Mouse (Mus musculus): ENCODE data around the gene Ptpn6.

Ptpn6 gene

GRCm38 (mm10) chr6:124738511-124739023 lies at the start of gene Ptpn6:
Gene Ptpn6, minus strand, starts transcription at chr6:124738714.
- no peak for DNase-seq (ENCODE audit: low spot score in 2 of 2)

GRCm38 (mm10) chr6:124787722-124788121 lies 49.2 kb upstream of the Ptpn6 start:
- DNase-seq (ENCODE audit: low spot score in 2 of 2), result no peak

- DNase-seq (ENCODE audit: low spot score in 2 of 2), result no peak
Measured at GRCm38 (mm10) chr6:124786756-124787420, 48.4 kb upstream of the Ptpn6 start.

GRCm38 (mm10) chr6:124782436-124782835 lies 43.9 kb upstream of the Ptpn6 start:
- no peak for DNase-seq (ENCODE audit: low spot score in 2 of 2)

- DNase-seq (ENCODE audit: low spot score in 2 of 2), result no peak
Measured at GRCm38 (mm10) chr6:124780917-124781316, 42.4 kb upstream of the Ptpn6 start.

- no peak for DNase-seq (ENCODE audit: low spot score in 2 of 2)
Measured at GRCm38 (mm10) chr6:124779984-124780416, 41.5 kb upstream of the Ptpn6 start.

GRCm38 (mm10) chr6:124779222-124779983 lies 40.9 kb upstream of the Ptpn6 start, which contains the start of gene Lrrc23:
Gene Lrrc23, minus strand, starts transcription at chr6:124779727.
- peak in 1 of 2 experiments; percentile 40 for DNase-seq (ENCODE audit: low spot score in 2 of 2)

GRCm38 (mm10) chr6:124770511-124770910 lies 32.0 kb upstream of the Ptpn6 start:
- DNase-seq (ENCODE audit: low spot score in 2 of 2), result no peak

GRCm38 (mm10) chr6:124770013-124770412 lies 31.5 kb upstream of the Ptpn6 start:
- no peak for DNase-seq (ENCODE audit: low spot score in 2 of 2)

GRCm38 (mm10) chr6:124769101-124769765 lies 30.7 kb upstream of the Ptpn6 start, which contains the start of gene Eno2:
Gene Eno2, minus strand, starts transcription at chr6:124769673.
- peak; percentile 42 to 67 for DNase-seq (ENCODE audit: low spot score in 2 of 2)

- DNase-seq (ENCODE audit: low spot score in 2 of 2), result no peak
Measured at GRCm38 (mm10) chr6:124768704-124769044, 30.2 kb upstream of the Ptpn6 start.

- DNase-seq (ENCODE audit: low spot score in 2 of 2), result no peak
Measured at GRCm38 (mm10) chr6:124767920-124768703, 29.6 kb upstream of the Ptpn6 start.

- no peak for DNase-seq (ENCODE audit: low spot score in 2 of 2)
Measured at GRCm38 (mm10) chr6:124767536-124767919, 29.0 kb upstream of the Ptpn6 start.

GRCm38 (mm10) chr6:124765951-124766350 lies 27.4 kb upstream of the Ptpn6 start:
- no peak for DNase-seq (ENCODE audit: low spot score in 2 of 2)

GRCm38 (mm10) chr6:124759259-124759658 lies 20.7 kb upstream of the Ptpn6 start:
- peak; percentile 60 to 77 for DNase-seq (ENCODE audit: low spot score in 2 of 2)

- DNase-seq (ENCODE audit: low spot score in 2 of 2), result no peak
Measured at GRCm38 (mm10) chr6:124758849-124759232, 20.3 kb upstream of the Ptpn6 start.

GRCm38 (mm10) chr6:124757909-124758848 lies 19.7 kb upstream of the Ptpn6 start:
- DNase-seq (ENCODE audit: low spot score in 2 of 2), result no peak

GRCm38 (mm10) chr6:124757351-124757880 lies 18.9 kb upstream of the Ptpn6 start:
- DNase-seq (ENCODE audit: low spot score in 2 of 2), result no peak

- peak; percentile 64 to 79 for DNase-seq (ENCODE audit: low spot score in 2 of 2)
Measured at GRCm38 (mm10) chr6:124756652-124757350, 18.3 kb upstream of the Ptpn6 start.

All from cerebellum, postnatal 4 days (tissue).